Mouse (Mus musculus) G1E-ER4 (cell line): ENCODE measurements around the gene Slfn5. TPM values are rescaled to one million over a fixed set of nuclear protein-coding genes. Genes with fewer than 3 reads are reported as not detected.

Experiments used
- GATA1 ChIP-seq: IDR thresholded peaks from one replicate; pipeline ENCODE4 v1.8.0; 2012; ENCODE audit warnings: low read length, inconsistent platforms
- polyA plus RNA-seq: library from polyadenylated mRNA; stranded (reverse); fragments of >175 nt; gene quantifications from 2 replicates; pipeline ENCODE4 v1.2.3, GENCODE M21; 2012

The Slfn5 gene
- polyA plus RNA-seq = 0.01 TPM in 1 of 2 replicates, not detected in the other

GRCm38 (mm10) chr11:82950736-82951481 is at the start of gene Slfn5:
Gene Slfn5 (plus strand): TSS chr11:82951349.
- TF ChIP-seq GATA1 = no peak

GRCm38 (mm10) chr11:82901606-82902310 is 49.4 kb upstream of the Slfn5 start:
- TF ChIP-seq GATA1 = no peak

GRCm38 (mm10) chr11:82904952-82905351 is 46.2 kb upstream of the Slfn5 start:
- TF ChIP-seq GATA1 = no peak

- no peak for TF ChIP-seq GATA1
Observed at GRCm38 (mm10) chr11:82905816-82906215, 45.3 kb upstream of the Slfn5 start.

- no peak for TF ChIP-seq GATA1
Observed at GRCm38 (mm10) chr11:82907651-82908607, 43.2 kb upstream of the Slfn5 start, which contains the start of gene Nle1. Gene Nle1 (minus strand): TSS chr11:82908411.

GRCm38 (mm10) chr11:82908608-82908989 is 42.5 kb upstream of the Slfn5 start:
- TF ChIP-seq GATA1 = no peak

GRCm38 (mm10) chr11:82910250-82910649 is 40.9 kb upstream of the Slfn5 start, which contains the start of gene Unc45b:
Gene Unc45b (plus strand): TSS chr11:82910550.
- no peak for TF ChIP-seq GATA1

GRCm38 (mm10) chr11:82910679-82911389 is 40.3 kb upstream of the Slfn5 start:
- TF ChIP-seq GATA1 = no peak

GRCm38 (mm10) chr11:82914711-82915352 is 36.3 kb upstream of the Slfn5 start:
- TF ChIP-seq GATA1 = no peak

- no peak for TF ChIP-seq GATA1
Observed at GRCm38 (mm10) chr11:82920768-82921167, 30.4 kb upstream of the Slfn5 start.

- no peak for TF ChIP-seq GATA1
Observed at GRCm38 (mm10) chr11:82921691-82922090, 29.5 kb upstream of the Slfn5 start.

- no peak for TF ChIP-seq GATA1
Observed at GRCm38 (mm10) chr11:82928897-82929632, 22.1 kb upstream of the Slfn5 start.

- no peak for TF ChIP-seq GATA1
Observed at GRCm38 (mm10) chr11:82929633-82929950, 21.6 kb upstream of the Slfn5 start.

GRCm38 (mm10) chr11:82933186-82933585 is 18.0 kb upstream of the Slfn5 start:
- no peak for TF ChIP-seq GATA1

- no peak for TF ChIP-seq GATA1
Observed at GRCm38 (mm10) chr11:82943336-82943735, 7.8 kb upstream of the Slfn5 start.
